Mouse (Mus musculus) midbrain, postnatal 0 days (tissue): ENCODE results near the gene Nhsl2. TPM values are rescaled to one million over a fixed set of nuclear protein-coding genes. Genes with fewer than 3 reads are reported as not detected.

ENCODE experiments used
- ATAC-seq: fragments of 200-750 bp; cut with Nextera tagmentation; 2 replicates; pipeline ENCODE4 v1.8.0; 2017; ENCODE audit warnings: moderate number of reproducible peaks, mild to moderate bottlenecking, moderate TSS enrichment, moderate library complexity; ENCODE audit not compliant: low FRiP score
- DNase-seq: peaks from one replicate; pipeline ENCODE4 v3.0.0-alpha.2; 2015; ENCODE audit warnings: low spot score
- H3K27ac ChIP-seq: fragments of 300-500 bp; sonication (generic); 2 replicates; pipeline ENCODE4 v1.5.1; 2014; ENCODE audit warnings: low read depth, mild to moderate bottlenecking, low read length, mixed read lengths
- H3K27me3 ChIP-seq: fragments of 300-500 bp; sonication (generic); 2 replicates; pipeline ENCODE4 v1.6.1; 2014; ENCODE audit warnings: low read length, control low read depth, mixed read lengths; ENCODE audit not compliant: insufficient read depth
- H3K36me3 ChIP-seq: fragments of 300-500 bp; sonication (generic); 2 replicates; pipeline ENCODE4 v1.6.1; 2014; ENCODE audit warnings: low read length, control low read depth, mixed read lengths; ENCODE audit not compliant: insufficient read depth
- H3K4me1 ChIP-seq: fragments of 300-500 bp; sonication (generic); 2 replicates; pipeline ENCODE4 v1.6.1; 2014; ENCODE audit warnings: mild to moderate bottlenecking, control low read depth, antibody characterized with exemption, low read length, mixed read lengths; ENCODE audit not compliant: insufficient read depth
- H3K4me2 ChIP-seq: fragments of 300-500 bp; sonication (generic); 2 replicates; pipeline ENCODE4 v1.6.1; 2014; ENCODE audit warnings: low read depth, mild to moderate bottlenecking, low read length, mixed read lengths; ENCODE audit not compliant: poor library complexity, severe bottlenecking
- H3K4me3 ChIP-seq: fragments of 300-500 bp; sonication (generic); 2 replicates; pipeline ENCODE4 v1.5.1; 2014; ENCODE audit warnings: low read depth, mild to moderate bottlenecking, low read length, moderate library complexity
- H3K9ac ChIP-seq: fragments of 300-500 bp; sonication (generic); replicated peaks from 2 replicates; pipeline ENCODE4 v1.6.1; 2014; ENCODE audit warnings: mild to moderate bottlenecking, low read length, moderate library complexity, mixed read lengths; ENCODE audit not compliant: poor library complexity, severe bottlenecking
- H3K9me3 ChIP-seq: fragments of 300-500 bp; sonication (generic); 2 replicates; pipeline ENCODE4 v1.6.1; 2016; ENCODE audit warnings: low read length, control low read depth
- CTCF ChIP-seq: IDR thresholded peaks from 2 replicates; pipeline ENCODE4 v1.5.1; 2016; ENCODE audit warnings: antibody characterized with exemption, mild to moderate bottlenecking
- WGBS: fragments of 180-500 bp; shearing (Covaris S2); extraction: QIAGEN DNeasy Blood & Tissue Kit; methylation state at CpG from one replicate; pipeline ENCODE4 v1.1.7; 2014; 5-methylcytosine and 5-hydroxymethylcytosine counted together
- polyA plus RNA-seq: library from polyadenylated mRNA; unstranded; fragments of >200 nt; fragmentation: Nextera tagmentation; extraction: Ambion mirVana; gene quantifications from 2 replicates; pipeline ENCODE4 v1.2.1, GENCODE M21; 2015
- total RNA-seq: library from RNA; depleted of rRNA; stranded (reverse); fragments of >200 nt; gene quantifications from 2 replicates; pipeline ENCODE4 v1.2.3, GENCODE M21; 2014

Gene Nhsl2
- total and polyA plus RNA-seq, 2 experiments from 2014 or later: 6.7 to 13.0 TPM

- TF ChIP-seq CTCF: no peak
- no peak overlapping the region for H3K9ac ChIP-seq
- H3K9me3 ChIP-seq: no peaks in the 10 kb centered on the region
- no peak overlapping the region for H3K27ac ChIP-seq
- no peaks in the 10 kb centered on the region for H3K27me3 ChIP-seq
- no peak for DNase-seq
- no peak for ATAC-seq
- H3K4me2 ChIP-seq: no peak overlapping the region
- no peak overlapping the region for H3K4me3 ChIP-seq
- H3K36me3 ChIP-seq: peaks cover 5% of the 10 kb centered on the region; the same call in 1 of the 2 replicates
- 80% methylated on average over 4 of the region's 4 CpGs for WGBS
- H3K4me1 ChIP-seq: no peaks in the 10 kb centered on the region
These were observed 226.0 kb downstream of the Nhsl2 start for GRCm38 (mm10) chrX:102075158-102075557.

GRCm38 (mm10) chrX:102076886-102077765, 227.9 kb downstream of the Nhsl2 start:
- TF ChIP-seq CTCF: no peak
- Histone ChIP-seq H3K27me3 (no peaks in the 10 kb centered on the region), H3K9me3 (no peaks in the 10 kb centered on the region), H3K4me2 (no peak overlapping the region), H3K36me3 (peaks cover 5% of the 10 kb centered on the region; the same call in 1 of the 2 replicates), H3K9ac (no peak overlapping the region), H3K27ac (no peak overlapping the region), H3K4me1 (no peaks in the 10 kb centered on the region), H3K4me3 (no peak overlapping the region)
- DNase-seq (no peak), ATAC-seq (no peak)
- 85% methylated on average over 7 of the region's 7 CpGs for WGBS

DNA sequence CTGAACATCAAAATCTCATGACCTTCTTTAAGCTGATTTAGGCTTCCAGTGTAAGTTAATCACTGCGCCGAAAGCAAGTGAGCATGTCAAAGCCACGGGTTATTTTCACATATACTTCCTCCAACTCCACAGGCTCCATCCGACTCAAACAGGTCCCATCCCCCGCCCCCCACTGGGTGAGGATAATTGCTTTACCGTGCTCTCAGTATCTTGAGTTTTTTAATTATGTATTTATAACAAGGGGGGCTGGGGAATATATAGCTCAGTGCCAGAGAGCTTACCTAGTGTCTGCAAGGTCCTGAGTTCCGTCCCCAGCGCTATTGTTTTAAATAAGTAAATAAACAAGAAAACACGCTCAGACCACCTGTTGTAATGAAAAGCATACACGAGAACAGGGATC, 231.9 kb downstream of the Nhsl2 start:
- 41% methylated on average over 10 of the region's 10 CpGs for WGBS

DNA sequence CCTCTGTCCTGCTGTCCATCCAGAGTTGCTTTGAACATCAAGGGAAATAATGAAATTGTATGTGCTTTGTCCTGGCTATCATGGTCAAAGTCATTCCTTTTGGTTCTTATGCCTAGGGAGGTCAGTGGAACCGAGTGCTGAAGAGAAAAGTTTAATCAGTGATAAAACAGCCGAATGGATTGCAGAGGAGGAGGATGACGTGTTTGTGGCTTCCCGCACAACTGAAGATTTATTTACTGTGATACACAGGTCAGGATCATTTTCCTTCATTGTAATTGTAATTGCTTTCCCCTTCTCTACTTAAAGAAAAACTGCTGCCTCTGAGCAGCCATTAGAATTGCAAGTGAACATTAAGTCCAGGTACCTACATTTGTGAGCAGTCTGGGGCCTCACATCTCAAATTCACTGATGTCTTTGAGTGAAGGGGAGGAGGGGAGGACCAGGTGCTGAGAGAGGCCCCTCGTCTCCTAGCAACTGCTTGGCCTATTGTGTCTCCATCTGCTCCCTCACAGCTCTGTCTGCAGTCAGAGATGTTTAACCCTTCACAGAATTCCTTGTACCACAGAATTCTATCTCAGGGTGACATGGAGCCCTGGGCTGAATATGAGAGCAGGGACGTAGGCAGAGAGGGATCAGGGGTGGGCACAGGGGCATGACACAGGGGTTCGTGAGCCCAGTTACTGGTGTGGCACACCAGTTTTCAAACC, 232.5 kb downstream of the Nhsl2 start:
- Histone ChIP-seq H3K4me1 (no peaks in the 10 kb centered on the region; the same call in 1 of the 2 replicates), H3K4me3 (no peak overlapping the region), H3K36me3 (peaks cover 5% of the 10 kb centered on the region; the same call in 1 of the 2 replicates), H3K27me3 (no peaks in the 10 kb centered on the region; the same call in 1 of the 2 replicates), H3K4me2 (no peak overlapping the region), H3K9ac (no peak overlapping the region), H3K9me3 (no peaks in the 10 kb centered on the region), H3K27ac (peak overlapping the region; percentile 75)
- TF ChIP-seq CTCF: no peak
- 30% methylated on average over 7 of the region's 7 CpGs for WGBS
- DNase-seq: peak; percentile 85
- ATAC-seq: peak; percentile 85

More for the DNA sequence above, 231.9 kb downstream of the Nhsl2 start:
- Histone ChIP-seq H3K27me3 (no peaks in the 10 kb centered on the region; the same call in 1 of the 2 replicates), H3K4me3 (no peak overlapping the region), H3K36me3 (peaks cover 5% of the 10 kb centered on the region; the same call in 1 of the 2 replicates), H3K9ac (no peak overlapping the region), H3K27ac (peak overlapping the region; percentile 75; the same call in 1 of the 2 replicates), H3K9me3 (no peaks in the 10 kb centered on the region), H3K4me1 (no peaks in the 10 kb centered on the region; the same call in 1 of the 2 replicates), H3K4me2 (no peak overlapping the region)
- ATAC-seq (peak; percentile 42; the same call in 1 of the 2 replicates), DNase-seq (peak; percentile 27)
- TF ChIP-seq CTCF: no peak

DNA sequence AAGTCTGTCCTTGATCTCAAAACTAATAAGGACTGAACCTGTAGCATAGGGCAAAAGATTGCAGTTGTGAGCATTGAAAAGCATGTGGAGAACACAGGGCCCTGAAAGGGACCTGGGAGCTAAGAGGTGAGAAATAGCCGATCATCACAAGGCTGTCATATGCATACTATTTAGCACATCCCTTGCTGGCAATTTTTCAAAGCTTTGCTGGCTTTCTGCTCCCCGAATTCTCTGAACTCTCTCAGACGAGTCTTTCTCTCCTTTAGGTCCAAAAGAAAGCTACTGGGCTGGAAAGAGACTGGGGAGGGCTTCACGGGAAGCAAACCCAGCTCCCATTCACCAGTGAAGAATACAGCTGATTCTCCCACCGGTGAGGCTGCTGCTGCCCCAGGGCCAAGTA, 233.2 kb downstream of the Nhsl2 start:
- Histone ChIP-seq H3K9me3 (no peaks in the 10 kb centered on the region), H3K27me3 (no peaks in the 10 kb centered on the region; the same call in 1 of the 2 replicates), H3K4me3 (no peak overlapping the region), H3K36me3 (peaks cover 5% of the 10 kb centered on the region; the same call in 1 of the 2 replicates), H3K9ac (no peak overlapping the region), H3K4me1 (no peaks in the 10 kb centered on the region; the same call in 1 of the 2 replicates), H3K4me2 (no peak overlapping the region), H3K27ac (peak overlapping the region; percentile 75)
- DNase-seq (peak; percentile 32), ATAC-seq (no peak)
- TF ChIP-seq CTCF: no peak
- WGBS: 19% methylated on average over 5 of the region's 5 CpGs
